Mouse (Mus musculus): ENCODE measurements around the gene Agbl4. TPM values are rescaled to one million over a fixed set of nuclear protein-coding genes. Genes with fewer than 3 reads are reported as not detected.

Gene Agbl4
- polyA plus RNA-seq, 1 experiment: 79.8 TPM

DNA sequence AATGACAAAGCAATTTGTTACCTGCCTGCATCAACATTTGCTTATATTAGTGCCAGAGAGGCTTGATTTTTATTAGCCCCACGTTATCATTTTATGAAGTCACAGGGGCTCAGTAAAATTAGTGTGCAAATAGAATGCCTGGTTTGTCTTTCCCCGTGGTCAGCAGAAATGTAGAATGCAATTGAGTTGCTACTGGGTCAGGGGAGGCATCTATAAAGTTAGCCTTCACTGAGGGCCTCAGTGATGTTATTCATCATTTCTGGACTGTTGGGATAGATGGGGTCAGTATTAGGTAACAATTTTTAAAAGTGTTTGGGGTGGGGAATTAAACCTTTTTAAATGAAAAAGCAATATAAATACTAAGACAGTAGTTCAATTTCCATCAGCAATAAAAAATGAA, 1125.5 kb downstream of the Agbl4 start:
- no peak overlapping the region for H3K27ac ChIP-seq (ENCODE audit: control insufficient read depth, insufficient read depth, low read depth, low read length)
- TF ChIP-seq POLR2A (IDR thresholded peaks at IDR 0.05; ENCODE audit: control insufficient read depth, low read depth, low read length) (no peak), CTCF (IDR thresholded peaks at IDR 0.05; ENCODE audit: control insufficient read depth, insufficient read depth, insufficient replicate concordance, low read depth, low read length) (no peak)
- no peaks in the 10 kb centered on the region for H3K36me3 ChIP-seq (ENCODE audit: control insufficient read depth, insufficient read depth, low read length)
- H3K4me3 ChIP-seq (ENCODE audit: control insufficient read depth, low read depth, low read length): no peak overlapping the region
- H3K4me1 ChIP-seq (ENCODE audit: control insufficient read depth, insufficient read depth, low read length): no peaks in the 10 kb centered on the region
- H3K27me3 ChIP-seq (ENCODE audit: control insufficient read depth, insufficient read depth, low read length): no peaks in the 10 kb centered on the region

DNA sequence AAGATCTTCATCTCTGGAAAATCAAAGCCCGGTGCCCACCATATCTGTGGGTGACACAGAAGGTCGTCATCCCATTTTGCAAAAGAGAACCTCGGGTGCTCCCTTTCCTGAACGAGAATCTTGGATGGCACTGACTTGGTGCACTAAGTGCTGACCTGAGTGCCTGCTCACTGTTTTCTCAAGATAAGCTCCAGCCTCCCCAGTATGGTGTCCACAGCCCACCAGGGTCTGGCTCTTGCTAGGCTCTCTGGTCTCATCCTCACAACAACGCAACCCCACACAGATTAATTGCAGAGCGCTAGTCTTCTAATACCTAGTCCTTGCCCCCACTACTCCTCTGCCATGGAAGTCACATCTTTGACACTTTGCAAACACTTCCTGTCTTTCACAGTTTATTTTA, 1131.5 kb downstream of the Agbl4 start:
- Histone ChIP-seq H3K36me3 (ENCODE audit: control insufficient read depth, insufficient read depth, low read length) (no peaks in the 10 kb centered on the region), H3K4me3 (ENCODE audit: control insufficient read depth, low read depth, low read length) (no peak overlapping the region)
- TF ChIP-seq POLR2A (IDR thresholded peaks at IDR 0.05; ENCODE audit: control insufficient read depth, low read depth, low read length) (no peak), CTCF (IDR thresholded peaks at IDR 0.05; ENCODE audit: control insufficient read depth, insufficient read depth, insufficient replicate concordance, low read depth, low read length) (no peak)

DNA sequence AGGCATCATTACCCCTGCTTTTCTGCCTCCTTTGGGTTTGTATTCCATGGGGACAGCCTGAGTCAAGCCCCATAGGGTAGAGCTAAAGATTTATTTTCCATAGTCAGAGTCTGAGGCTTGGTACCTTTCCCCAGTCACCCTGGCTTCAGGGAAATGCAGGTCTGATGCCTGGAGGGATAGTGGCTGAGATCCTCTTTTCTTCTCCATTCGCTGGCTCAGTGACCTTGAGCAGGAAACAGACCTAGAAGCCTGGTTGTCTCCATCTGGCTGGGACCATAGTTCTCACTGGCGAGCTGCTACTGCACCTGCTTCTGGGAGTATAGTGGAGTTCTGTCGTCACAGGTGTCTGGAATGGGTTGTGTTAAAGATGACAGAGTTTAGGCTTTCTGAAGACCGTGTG, 1132.5 kb downstream of the Agbl4 start:
- Histone ChIP-seq H3K4me3 (ENCODE audit: control insufficient read depth, low read depth, low read length) (no peak overlapping the region), H3K27ac (ENCODE audit: control insufficient read depth, insufficient read depth, low read depth, low read length) (no peak overlapping the region), H3K27me3 (ENCODE audit: control insufficient read depth, insufficient read depth, low read length) (no peaks in the 10 kb centered on the region), H3K4me1 (ENCODE audit: control insufficient read depth, insufficient read depth, low read length) (no peaks in the 10 kb centered on the region), H3K36me3 (ENCODE audit: control insufficient read depth, insufficient read depth, low read length) (no peaks in the 10 kb centered on the region)
- TF ChIP-seq POLR2A (IDR thresholded peaks at IDR 0.05; ENCODE audit: control insufficient read depth, low read depth, low read length) (no peak), CTCF (IDR thresholded peaks at IDR 0.05; ENCODE audit: control insufficient read depth, insufficient read depth, insufficient replicate concordance, low read depth, low read length) (no peak)

More for the DNA sequence above, 1131.5 kb downstream of the Agbl4 start:
- H3K27me3 ChIP-seq (ENCODE audit: control insufficient read depth, insufficient read depth, low read length): no peaks in the 10 kb centered on the region
- H3K4me1 ChIP-seq (ENCODE audit: control insufficient read depth, insufficient read depth, low read length): no peaks in the 10 kb centered on the region
- no peak overlapping the region for H3K27ac ChIP-seq (ENCODE audit: control insufficient read depth, insufficient read depth, low read depth, low read length)

DNA sequence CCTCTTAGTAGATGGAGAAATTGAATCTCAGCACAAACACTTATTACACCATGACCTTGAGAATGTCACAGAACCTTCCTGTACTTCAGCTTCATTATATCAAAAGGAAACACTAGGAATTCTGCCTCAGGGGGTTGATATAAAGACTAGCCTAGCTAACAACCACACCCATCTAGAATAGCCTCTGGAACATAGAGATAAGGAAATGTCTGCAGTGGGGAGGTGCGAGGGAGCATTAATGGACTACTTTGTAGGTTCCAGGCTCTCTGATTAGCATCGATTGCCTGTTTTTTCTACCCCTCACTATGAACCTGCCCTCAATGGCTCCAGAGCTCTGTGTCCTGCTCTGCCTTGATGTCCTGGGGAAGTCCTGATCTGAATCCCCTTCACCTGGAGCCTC, 1133.1 kb downstream of the Agbl4 start:
- Histone ChIP-seq H3K27me3 (ENCODE audit: control insufficient read depth, insufficient read depth, low read length) (no peaks in the 10 kb centered on the region), H3K4me1 (ENCODE audit: control insufficient read depth, insufficient read depth, low read length) (no peaks in the 10 kb centered on the region), H3K36me3 (ENCODE audit: control insufficient read depth, insufficient read depth, low read length) (no peaks in the 10 kb centered on the region), H3K27ac (ENCODE audit: control insufficient read depth, insufficient read depth, low read depth, low read length) (no peak overlapping the region), H3K4me3 (ENCODE audit: control insufficient read depth, low read depth, low read length) (no peak overlapping the region)
- TF ChIP-seq POLR2A (IDR thresholded peaks at IDR 0.05; ENCODE audit: control insufficient read depth, low read depth, low read length) (no peak), CTCF (IDR thresholded peaks at IDR 0.05; ENCODE audit: control insufficient read depth, insufficient read depth, insufficient replicate concordance, low read depth, low read length) (no peak)

DNA sequence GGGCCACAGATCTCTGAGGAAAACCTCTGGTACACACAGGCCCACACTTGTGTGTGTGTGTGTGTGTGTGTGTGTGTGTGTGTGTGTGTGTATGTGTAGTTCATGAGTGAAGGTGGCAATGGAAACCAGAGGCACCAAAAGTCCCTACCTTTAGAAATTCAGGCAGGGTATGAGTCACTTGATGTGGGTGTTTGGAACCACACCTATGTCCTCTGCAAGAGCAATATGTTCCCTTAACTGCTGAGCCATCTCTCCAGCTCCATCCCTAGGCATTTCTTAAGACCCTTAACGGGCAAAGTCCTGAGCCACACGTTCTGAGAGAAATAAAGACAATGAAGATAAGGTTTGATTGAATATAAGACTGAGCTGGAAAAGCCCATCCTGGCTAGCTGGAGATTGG, 1147.2 kb downstream of the Agbl4 start:
- H3K36me3 ChIP-seq (ENCODE audit: control insufficient read depth, insufficient read depth, low read length): no peaks in the 10 kb centered on the region
- TF ChIP-seq POLR2A (IDR thresholded peaks at IDR 0.05; ENCODE audit: control insufficient read depth, low read depth, low read length): no peak
- no peak for TF ChIP-seq CTCF (IDR thresholded peaks at IDR 0.05; ENCODE audit: control insufficient read depth, insufficient read depth, insufficient replicate concordance, low read depth, low read length)
- no peaks in the 10 kb centered on the region for H3K4me1 ChIP-seq (ENCODE audit: control insufficient read depth, insufficient read depth, low read length)
- H3K27ac ChIP-seq (ENCODE audit: control insufficient read depth, insufficient read depth, low read depth, low read length): no peak overlapping the region
- no peaks in the 10 kb centered on the region for H3K27me3 ChIP-seq (ENCODE audit: control insufficient read depth, insufficient read depth, low read length)
- H3K4me3 ChIP-seq (ENCODE audit: control insufficient read depth, low read depth, low read length): no peak overlapping the region

DNA sequence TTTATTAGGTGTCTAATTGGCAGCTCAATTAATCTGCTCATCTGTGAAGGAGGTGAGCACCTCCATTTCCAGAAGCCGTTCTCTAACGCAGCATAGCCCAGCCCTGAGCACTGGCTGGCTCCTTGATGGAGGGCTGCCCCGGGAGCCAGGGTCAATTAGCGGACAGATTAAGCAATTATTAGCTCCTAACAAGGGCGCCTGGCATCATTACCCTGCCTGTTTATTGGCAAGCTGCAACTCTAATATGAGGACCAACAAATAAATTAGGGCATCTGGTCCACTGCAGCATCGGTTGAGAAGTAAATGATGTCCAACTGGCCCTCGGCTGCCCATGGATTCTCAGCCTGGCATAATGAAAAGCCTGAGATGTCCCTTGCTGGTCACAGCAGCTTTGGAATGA, 1148.5 kb downstream of the Agbl4 start:
- TF ChIP-seq CTCF (IDR thresholded peaks at IDR 0.05; ENCODE audit: control insufficient read depth, insufficient read depth, insufficient replicate concordance, low read depth, low read length) (no peak), POLR2A (IDR thresholded peaks at IDR 0.05; ENCODE audit: control insufficient read depth, low read depth, low read length) (no peak)
- Histone ChIP-seq H3K36me3 (ENCODE audit: control insufficient read depth, insufficient read depth, low read length) (no peaks in the 10 kb centered on the region), H3K4me1 (ENCODE audit: control insufficient read depth, insufficient read depth, low read length) (no peaks in the 10 kb centered on the region), H3K27me3 (ENCODE audit: control insufficient read depth, insufficient read depth, low read length) (no peaks in the 10 kb centered on the region), H3K4me3 (ENCODE audit: control insufficient read depth, low read depth, low read length) (no peak overlapping the region), H3K27ac (ENCODE audit: control insufficient read depth, insufficient read depth, low read depth, low read length) (no peak overlapping the region)

DNA sequence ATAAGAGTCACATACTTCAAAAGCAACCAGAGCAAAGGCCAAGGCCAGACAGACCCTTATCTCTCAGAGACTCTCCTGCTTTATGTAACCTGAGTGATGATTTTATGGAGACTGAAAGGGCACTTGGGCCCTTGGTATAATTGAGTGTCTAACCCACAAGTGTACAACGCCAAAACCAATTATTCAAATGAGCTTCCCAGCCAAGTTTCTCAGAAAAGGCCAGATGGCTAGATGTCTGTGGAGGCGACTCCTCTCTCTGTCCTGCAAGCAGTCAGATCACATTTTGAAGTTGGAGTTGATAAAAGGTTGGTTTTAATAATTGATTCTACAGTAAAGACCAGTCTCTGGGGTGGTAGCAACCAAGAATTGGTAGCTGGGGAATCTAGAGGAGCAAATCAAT, 1158.0 kb downstream of the Agbl4 start:
- H3K4me1 ChIP-seq (ENCODE audit: control insufficient read depth, insufficient read depth, low read length): no peaks in the 10 kb centered on the region
- no peak overlapping the region for H3K4me3 ChIP-seq (ENCODE audit: control insufficient read depth, low read depth, low read length)
- H3K27me3 ChIP-seq (ENCODE audit: control insufficient read depth, insufficient read depth, low read length): no peaks in the 10 kb centered on the region
- TF ChIP-seq CTCF (IDR thresholded peaks at IDR 0.05; ENCODE audit: control insufficient read depth, insufficient read depth, insufficient replicate concordance, low read depth, low read length) (no peak), POLR2A (IDR thresholded peaks at IDR 0.05; ENCODE audit: control insufficient read depth, low read depth, low read length) (no peak)
- no peak overlapping the region for H3K27ac ChIP-seq (ENCODE audit: control insufficient read depth, insufficient read depth, low read depth, low read length)
- H3K36me3 ChIP-seq (ENCODE audit: control insufficient read depth, insufficient read depth, low read length): no peaks in the 10 kb centered on the region

All from testis, adult 2 months (tissue).